Mouse (Mus musculus): ENCODE data around the gene Rad51d. TPM values are rescaled to one million over a fixed set of nuclear protein-coding genes. Genes with fewer than 3 reads are reported as not detected.
"Not testable (repeated sequence)": the region's sequence is repeated elsewhere in the genome, so short reads cannot be mapped to it uniquely, and the experiment has no call there.

The Rad51d gene
- polyA plus RNA-seq, 1 experiment, result 15.1 TPM

- H3K4me1 ChIP-seq (ENCODE audit: control insufficient read depth, insufficient read depth, low read length), result no peaks in the 10 kb centered on the region
- no peak overlapping the region for H3K27ac ChIP-seq (ENCODE audit: control insufficient read depth, insufficient read depth, low read depth, low read length)
These were observed 56.5 kb downstream of the Rad51d start for GRCm38 (mm10) chr11:82833929-82834328.

GRCm38 (mm10) chr11:82832402-82832801 lies 58.0 kb downstream of the Rad51d start:
- not testable (repeated sequence) for H3K27me3 ChIP-seq (ENCODE audit: control insufficient read depth, insufficient read depth, low read length); H3K4me3 ChIP-seq (ENCODE audit: control insufficient read depth, low read depth, low read length); H3K36me3 ChIP-seq (ENCODE audit: control insufficient read depth, insufficient read depth, low read length); H3K27ac ChIP-seq (ENCODE audit: control insufficient read depth, insufficient read depth, low read depth, low read length); H3K4me1 ChIP-seq (ENCODE audit: control insufficient read depth, insufficient read depth, low read length)

More at GRCm38 (mm10) chr11:82833929-82834328, 56.5 kb downstream of the Rad51d start:
- Histone ChIP-seq H3K27me3 (ENCODE audit: control insufficient read depth, insufficient read depth, low read length) (no peaks in the 10 kb centered on the region), H3K36me3 (ENCODE audit: control insufficient read depth, insufficient read depth, low read length) (no peaks in the 10 kb centered on the region), H3K4me3 (ENCODE audit: control insufficient read depth, low read depth, low read length) (no peak overlapping the region)
- no peak for TF ChIP-seq CTCF (IDR thresholded peaks at IDR 0.05; ENCODE audit: control insufficient read depth, insufficient read depth, insufficient replicate concordance, low read depth, low read length)
- TF ChIP-seq POLR2A (IDR thresholded peaks at IDR 0.05; ENCODE audit: control insufficient read depth, low read depth, low read length), result no peak

GRCm38 (mm10) chr11:82831008-82831893 lies 59.2 kb downstream of the Rad51d start:
- no peak overlapping the region for H3K27ac ChIP-seq (ENCODE audit: control insufficient read depth, insufficient read depth, low read depth, low read length)
- H3K4me3 ChIP-seq (ENCODE audit: control insufficient read depth, low read depth, low read length), result no peak overlapping the region

DNA sequence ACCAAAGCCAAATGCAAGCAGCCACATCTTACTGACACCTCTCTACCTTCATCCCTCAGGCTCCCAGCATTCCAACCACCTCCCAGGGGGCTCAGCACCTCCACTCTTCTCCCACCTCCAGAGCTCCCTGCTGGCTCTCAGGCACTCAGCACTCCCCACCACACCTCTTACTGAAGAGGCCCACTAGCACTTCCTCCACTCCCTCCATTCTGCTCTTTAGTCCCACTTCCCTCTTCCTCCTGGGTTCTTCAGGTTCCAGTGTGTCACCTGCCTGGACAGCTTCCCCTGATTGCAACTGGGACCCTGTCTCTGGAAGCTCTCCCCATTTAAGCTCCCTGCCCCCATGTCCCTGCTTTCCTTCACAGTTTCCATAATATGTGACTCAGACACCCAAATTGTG lies 63.6 kb downstream of the Rad51d start:
- H3K4me1 ChIP-seq (ENCODE audit: control insufficient read depth, insufficient read depth, low read length), result no peaks in the 10 kb centered on the region
- peak overlapping the region; percentile 61 for H3K4me3 ChIP-seq (ENCODE audit: control insufficient read depth, low read depth, low read length)
- H3K27me3 ChIP-seq (ENCODE audit: control insufficient read depth, insufficient read depth, low read length), result no peaks in the 10 kb centered on the region
- no peak overlapping the region for H3K27ac ChIP-seq (ENCODE audit: control insufficient read depth, insufficient read depth, low read depth, low read length)
- H3K36me3 ChIP-seq (ENCODE audit: control insufficient read depth, insufficient read depth, low read length), result no peaks in the 10 kb centered on the region
- TF ChIP-seq CTCF (IDR thresholded peaks at IDR 0.05; ENCODE audit: control insufficient read depth, insufficient read depth, insufficient replicate concordance, low read depth, low read length) (no peak), POLR2A (IDR thresholded peaks at IDR 0.05; ENCODE audit: control insufficient read depth, low read depth, low read length) (no peak)

More at GRCm38 (mm10) chr11:82831008-82831893, 59.2 kb downstream of the Rad51d start:
- Histone ChIP-seq H3K36me3 (ENCODE audit: control insufficient read depth, insufficient read depth, low read length) (no peaks in the 10 kb centered on the region), H3K27me3 (ENCODE audit: control insufficient read depth, insufficient read depth, low read length) (no peaks in the 10 kb centered on the region), H3K4me1 (ENCODE audit: control insufficient read depth, insufficient read depth, low read length) (no peaks in the 10 kb centered on the region)
- no peak for TF ChIP-seq CTCF (IDR thresholded peaks at IDR 0.05; ENCODE audit: control insufficient read depth, insufficient read depth, insufficient replicate concordance, low read depth, low read length)
- no peak for TF ChIP-seq POLR2A (IDR thresholded peaks at IDR 0.05; ENCODE audit: control insufficient read depth, low read depth, low read length)

Other genes with a start within 250 kb of the Rad51d start
- gene Cct6b, start 126.3 kb downstream of the Rad51d start, polyA plus RNA-seq (2012; rRNA removed), result 89.2 and 95.6 TPM in 2 replicates
- gene Zfp830, start 126.3 kb downstream of the Rad51d start, polyA plus RNA-seq (2012; rRNA removed), result 14.0 and 18.1 TPM in 2 replicates
- gene Lig3, start 109.5 kb downstream of the Rad51d start, polyA plus RNA-seq (2012; rRNA removed), result 107 and 120 TPM in 2 replicates
- 135 and 143 TPM in 2 replicates for gene Rffl, start 19.4 kb downstream of the Rad51d start, polyA plus RNA-seq (2012; rRNA removed)
- gene Fndc8, start 1.5 kb upstream of the Rad51d start, polyA plus RNA-seq (2012; rRNA removed), result 134 and 144 TPM in 2 replicates
- 9.6 and 9.7 TPM in 2 replicates for gene Nle1, start 17.8 kb upstream of the Rad51d start, polyA plus RNA-seq (2012; rRNA removed)
- 3.3 and 7.2 TPM in 2 replicates for gene Unc45b, start 19.9 kb upstream of the Rad51d start, polyA plus RNA-seq (2012; rRNA removed)
- 1.7 and 3.5 TPM in 2 replicates for gene Slfn5, start 60.7 kb upstream of the Rad51d start, polyA plus RNA-seq (2012; rRNA removed)
- gene Slfn9, start 101.2 kb upstream of the Rad51d start, polyA plus RNA-seq (2012; rRNA removed), result 0.07 and 0.11 TPM in 2 replicates
- 0.19 TPM in 1 of 2 replicates, not detected in the other for gene Slfn8, start 130.2 kb upstream of the Rad51d start, polyA plus RNA-seq (2012; rRNA removed)
- gene Slfn2, start 174.5 kb upstream of the Rad51d start, polyA plus RNA-seq (2012; rRNA removed), result 0.06 and 0.16 TPM in 2 replicates
- not detected in 2 replicates for gene Slfn1, start 226.2 kb upstream of the Rad51d start, polyA plus RNA-seq (2012; rRNA removed)

Measured in testis, adult 2 months (tissue).